Mouse (Mus musculus) spleen, adult 2 months (tissue): Measurements from ENCODE around the gene Tubg1.

Experiments used
- CTCF ChIP-seq: fragments of 200-500 bp; IDR thresholded peaks from 2 replicates; pipeline ENCODE4 v1.5.1; 2011; ENCODE audit warnings: mild to moderate bottlenecking, inconsistent platforms; ENCODE audit not compliant: insufficient read depth, insufficient read length, insufficient replicate concordance; ENCODE audit errors: extremely low read depth
- POLR2A ChIP-seq: fragments of 200-500 bp; IDR thresholded peaks from 2 replicates; pipeline ENCODE4 v1.6.1; 2011; ENCODE audit warnings: low read depth, low read length, inconsistent platforms

DNA sequence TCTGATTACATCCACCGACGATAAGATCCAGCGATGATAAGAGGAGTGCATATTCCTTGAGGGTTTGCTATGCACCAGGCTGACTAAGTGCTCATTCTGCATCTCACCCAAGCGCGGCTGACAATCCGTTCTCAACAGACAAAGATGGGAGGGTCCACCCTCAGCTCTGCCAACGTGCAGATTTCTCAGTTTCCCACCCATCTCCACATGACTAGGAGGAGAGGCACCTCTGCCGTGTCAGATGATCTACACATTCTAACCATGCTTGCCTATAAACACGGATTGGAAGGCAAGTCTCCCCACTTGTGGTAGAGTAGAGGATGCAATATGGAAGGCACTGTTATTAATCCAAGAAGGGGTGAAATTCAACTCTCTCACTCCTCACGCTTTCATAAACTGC lies 29.0 kb downstream of the Tubg1 start:
- TF ChIP-seq CTCF (no peak), POLR2A (no peak)
